22 mouse cellular contexts compared by ENCODE assay signal in the genomic region with DNA sequence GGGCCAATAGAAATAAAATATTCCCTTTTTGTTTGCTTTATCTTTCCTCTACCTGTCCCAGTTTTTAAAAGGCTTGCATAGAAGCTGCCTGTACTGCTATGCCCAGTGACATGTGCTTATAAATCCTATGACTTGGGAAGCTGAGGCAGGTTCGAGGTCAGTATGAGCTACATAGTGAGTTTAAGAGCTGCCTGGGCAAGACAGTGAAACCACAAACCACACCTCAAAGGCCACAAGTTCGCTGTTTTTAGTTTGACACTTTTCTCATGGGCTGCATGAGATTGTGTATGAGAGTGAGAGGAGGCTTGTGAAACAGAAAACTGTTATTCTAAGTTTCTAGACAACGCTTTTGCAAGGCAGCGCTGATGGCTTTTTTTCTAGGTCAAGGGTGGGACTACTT. TPM values are rescaled to one million over a fixed set of nuclear protein-coding genes. Genes with fewer than 3 reads are reported as not detected.
DNase-seq lines count a peak whose midpoint lies in the region; ATAC-seq lines count a peak whose summit lies in the region.
"Had no signal": no experiment of that assay in that cellular context is flagged by ENCODE, and none has a peak within 500 bp of the region (broad histone marks: within the 10 kb centered on the region; RNA-seq: fewer than 3 reads in every experiment).

No protein-coding gene starts in this region.

- H3K4me1 ChIP-seq in hindbrain, embryonic 10.5 days (replicated peaks) = peaks cover 36% of the 10 kb centered on the region
- peaks cover 8% of the 10 kb centered on the region for H3K4me1 ChIP-seq in hindbrain, embryonic 11.5 days (replicated peaks; ENCODE audit: control insufficient read depth, insufficient read depth, low read length)
- peaks cover 2% of the 10 kb centered on the region; the same call in 1 of the 2 replicates for H3K4me1 ChIP-seq in brown adipose tissue, adult 24 weeks (ENCODE audit: control insufficient read depth, insufficient read depth, insufficient read length, low read length)
- H3K4me1 ChIP-seq: intestine, embryonic 15.5 days had no signal

- peak overlapping the region; percentile 23; the same call in 1 of the 2 replicates for H3K27ac ChIP-seq in hindbrain, embryonic 10.5 days
- H3K27ac ChIP-seq in hindbrain, embryonic 11.5 days (ENCODE audit: low read depth, low read length) = no peak overlapping the region
- H3K27ac ChIP-seq in brown adipose tissue, adult 24 weeks (replicated peaks; ENCODE audit: low read depth, low read length) = peak overlapping the region; percentile 61
- H3K27ac ChIP-seq: heart, adult 2 months; intestine, embryonic 15.5 days; limb, embryonic 13.5 days; liver, embryonic 14.5 days had no signal

- no peaks in the 10 kb centered on the region for H3K36me3 ChIP-seq in hindbrain, embryonic 10.5 days
- H3K36me3 ChIP-seq in hindbrain, embryonic 11.5 days (ENCODE audit: control insufficient read depth, insufficient read depth, low read length) = no peaks in the 10 kb centered on the region
- H3K36me3 ChIP-seq: forebrain, embryonic 15.5 days; intestine, embryonic 15.5 days; limb, embryonic 13.5 days; midbrain, embryonic 15.5 days had no signal

- WGBS in hindbrain, embryonic 10.5 days = 88% methylated on average over 4 of the region's 4 CpGs
- 86% methylated on average over 4 of the region's 4 CpGs for WGBS in hindbrain, embryonic 11.5 days

- no peak overlapping the region for H3K9ac ChIP-seq in hindbrain, embryonic 11.5 days (ENCODE audit: low read depth, low read length)
- H3K9ac ChIP-seq: forebrain, embryonic 15.5 days; hindbrain, embryonic 14.5 days; intestine, embryonic 15.5 days; limb, embryonic 13.5 days; liver, embryonic 14.5 days; lung, embryonic 14.5 days; midbrain, embryonic 15.5 days had no signal

- no peak for ATAC-seq in hindbrain, embryonic 11.5 days (ENCODE audit: low FRiP score)
- ATAC-seq: forebrain, embryonic 15.5 days; intestine, embryonic 15.5 days; midbrain, embryonic 15.5 days had no signal

- no peaks in the 10 kb centered on the region for H3K9me3 ChIP-seq in hindbrain, embryonic 10.5 days
- no peaks in the 10 kb centered on the region for H3K9me3 ChIP-seq in hindbrain, embryonic 11.5 days (ENCODE audit: control insufficient read depth, low read length)
- H3K9me3 ChIP-seq: forebrain, embryonic 15.5 days; intestine, embryonic 15.5 days; limb, embryonic 13.5 days; midbrain, embryonic 15.5 days had no signal

- H3K27me3 ChIP-seq in hindbrain, embryonic 10.5 days (ENCODE audit: insufficient read depth, poor library complexity, severe bottlenecking) = no peaks in the 10 kb centered on the region
- no peaks in the 10 kb centered on the region for H3K27me3 ChIP-seq in hindbrain, embryonic 11.5 days (ENCODE audit: control insufficient read depth, insufficient read depth, low read length)
- H3K27me3 ChIP-seq: forebrain, embryonic 15.5 days; intestine, embryonic 15.5 days; midbrain, embryonic 15.5 days had no signal

- DNase-seq in hindbrain, embryonic 10.5 days (ENCODE audit: low spot score) = no peak
- DNase-seq in hindbrain, embryonic 11.5 days (ENCODE audit: low spot score) = no peak
- peak; percentile 12 for DNase-seq in ovary, adult 18-20 months (ENCODE audit: low spot score)
- DNase-seq in ovary, postnatal 14 days (ENCODE audit: low spot score) = no peak
- DNase-seq in embryo, embryonic 11 days = no peak
- no peak for DNase-seq in urinary bladder, adult 18-20 months (ENCODE audit: low spot score in 2 of 2)
- DNase-seq: cerebellum, adult 2 months; cerebellum, postnatal 25 days; gastrocnemius, postnatal 25 days; heart, adult 2 months; layer of hippocampus, postnatal 36 days; right cerebral cortex, postnatal 25 days; spleen, adult 18-20 months had no signal

- no peak overlapping the region for H3K4me2 ChIP-seq in hindbrain, embryonic 11.5 days (replicated peaks; ENCODE audit: low read depth, low read length)
- H3K4me2 ChIP-seq: forebrain, embryonic 15.5 days; hindbrain, embryonic 14.5 days; intestine, embryonic 15.5 days; limb, embryonic 13.5 days; lung, embryonic 14.5 days; midbrain, embryonic 15.5 days had no signal

- no peak overlapping the region for H3K4me3 ChIP-seq in hindbrain, embryonic 10.5 days
- no peak overlapping the region for H3K4me3 ChIP-seq in hindbrain, embryonic 11.5 days (ENCODE audit: low read depth, low read length)
- no peak overlapping the region for H3K4me3 ChIP-seq in brown adipose tissue, adult 24 weeks (ENCODE audit: insufficient read depth, low read depth, low read length)
- H3K4me3 ChIP-seq: forebrain, embryonic 15.5 days; heart, adult 2 months; intestine, embryonic 15.5 days; limb, embryonic 13.5 days; midbrain, embryonic 15.5 days; myocyte had no signal

RNA-seq across cellular contexts. Expression of a gene that starts 42.4 kb away (rescaled TPM):
- 1.2 and 1.4 TPM in 2 replicates for polyA plus RNA-seq in hindbrain, embryonic 10.5 days (2016; fragmentation: Nextera tagmentation; extraction: Ambion mirVana)
- 0.97 and 1.2 TPM in 2 replicates for polyA plus RNA-seq in hindbrain, embryonic 11.5 days (2014; fragmentation: Nextera tagmentation; extraction: Ambion mirVana)
- polyA plus RNA-seq in brown adipose tissue, adult 24 weeks (2012; ENCODE audit: insufficient read depth, insufficient read length, missing spikeins) = 1.1 and 1.8 TPM in 2 replicates
